Mouse (Mus musculus) stomach, embryonic 15.5 days (tissue): ENCODE results near the gene Ankrd13a. TPM values are rescaled to one million over a fixed set of nuclear protein-coding genes. Genes with fewer than 3 reads are reported as not detected.
A peak's percentile ranks its signal among the peaks of the same experiment; 100 is the strongest.

Experiments used
- ATAC-seq: fragments of 200-750 bp; cut with Nextera tagmentation; 2 replicates; pipeline ENCODE4 v1.8.0; 2017; ENCODE audit warnings: low read depth, moderate number of reproducible peaks, moderate TSS enrichment; ENCODE audit not compliant: insufficient read depth, low FRiP score
- H3K27ac ChIP-seq: fragments of 300-500 bp; sonication (generic); 2 replicates; pipeline ENCODE4 v1.5.1; 2015; ENCODE audit warnings: mild to moderate bottlenecking, inconsistent platforms
- H3K27me3 ChIP-seq: fragments of 300-500 bp; sonication (generic); replicated peaks from 2 replicates; pipeline ENCODE4 v1.6.1; 2015; ENCODE audit warnings: inconsistent platforms
- H3K36me3 ChIP-seq: fragments of 300-500 bp; sonication (generic); 2 replicates; pipeline ENCODE4 v1.6.1; 2015; ENCODE audit warnings: inconsistent platforms
- H3K4me1 ChIP-seq: fragments of 300-500 bp; sonication (generic); 2 replicates; pipeline ENCODE4 v1.6.1; 2015; ENCODE audit warnings: inconsistent platforms
- H3K4me2 ChIP-seq: fragments of 300-500 bp; sonication (generic); 2 replicates; pipeline ENCODE4 v1.6.1; 2015; ENCODE audit warnings: mild to moderate bottlenecking, inconsistent platforms
- H3K4me3 ChIP-seq: fragments of 300-500 bp; sonication (generic); replicated peaks from 2 replicates; pipeline ENCODE4 v1.5.1; 2015; ENCODE audit warnings: inconsistent platforms
- H3K9ac ChIP-seq: fragments of 300-500 bp; sonication (generic); 2 replicates; pipeline ENCODE4 v1.6.1; 2015; ENCODE audit warnings: inconsistent platforms
- H3K9me3 ChIP-seq: fragments of 300-500 bp; sonication (generic); 2 replicates; pipeline ENCODE4 v1.6.1; 2016; ENCODE audit warnings: inconsistent platforms
- WGBS: fragments of 180-500 bp; shearing (Covaris S2); methylation state at CpG from one replicate; pipeline ENCODE4 v1.1.7; 2015; 5-methylcytosine and 5-hydroxymethylcytosine counted together
- polyA plus RNA-seq: library from polyadenylated mRNA; unstranded; fragments of >200 nt; fragmentation: Nextera tagmentation; extraction: Ambion mirVana; gene quantifications from 2 replicates; pipeline ENCODE4 v1.2.1, GENCODE M21; 2015

Gene Ankrd13a
- polyA plus RNA-seq, 1 experiment from 2014 or later, result 49.0 TPM

DNA sequence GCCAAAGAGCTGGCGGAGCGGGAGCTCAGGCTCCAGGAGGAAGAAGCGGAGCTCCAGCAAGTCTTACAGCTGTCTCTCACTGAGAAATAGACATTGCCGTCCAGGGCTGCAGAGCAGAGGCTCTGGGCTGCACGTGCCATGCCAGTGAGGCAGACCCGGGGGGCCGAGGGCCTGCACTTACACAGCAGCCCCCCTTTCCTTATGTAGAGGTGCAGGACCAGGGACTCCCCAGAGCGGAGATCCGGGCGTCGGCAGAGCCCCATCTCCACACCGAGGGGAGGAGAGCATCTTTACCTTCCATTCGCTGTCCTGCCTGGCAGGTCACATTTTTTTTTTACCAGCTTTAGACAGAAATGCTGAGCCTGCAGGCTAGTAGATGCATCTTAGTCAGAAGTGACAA, 29.9 kb downstream of the Ankrd13a start:
- Histone ChIP-seq H3K27me3 (no peaks in the 10 kb centered on the region), H3K4me1 (0 out of 2 replicates have a peak, but pooled peaks cover 3% of the 10 kb centered on the region), H3K9ac (no peak overlapping the region), H3K4me3 (no peak overlapping the region), H3K36me3 (peaks cover 47% of the 10 kb centered on the region), H3K9me3 (no peaks in the 10 kb centered on the region), H3K4me2 (no peak overlapping the region), H3K27ac (no peak overlapping the region)
- ATAC-seq, result no peak
- 87% methylated on average over 13 of the region's 13 CpGs for WGBS

- 55% methylated on average over 3 of the region's 3 CpGs for WGBS
- no peak for ATAC-seq
- no peak overlapping the region for H3K27ac ChIP-seq
- H3K4me1 ChIP-seq, result 0 out of 2 replicates have a peak, but pooled peaks cover 3% of the 10 kb centered on the region
- H3K9ac ChIP-seq, result no peak overlapping the region
- no peak overlapping the region for H3K4me2 ChIP-seq
- H3K9me3 ChIP-seq, result no peaks in the 10 kb centered on the region
- peaks cover 42% of the 10 kb centered on the region for H3K36me3 ChIP-seq
- no peaks in the 10 kb centered on the region for H3K27me3 ChIP-seq
- H3K4me3 ChIP-seq, result no peak overlapping the region
These were observed 30.5 kb downstream of the Ankrd13a start for GRCm38 (mm10) chr5:114804958-114805357.

- no peak for ATAC-seq
- Histone ChIP-seq H3K9me3 (no peaks in the 10 kb centered on the region), H3K4me1 (0 out of 2 replicates have a peak, but pooled peaks cover 3% of the 10 kb centered on the region), H3K36me3 (peaks cover 42% of the 10 kb centered on the region), H3K27ac (peak overlapping the region; percentile 37; the same call in 1 of the 2 replicates), H3K4me3 (no peak overlapping the region), H3K27me3 (no peaks in the 10 kb centered on the region), H3K9ac (no peak overlapping the region), H3K4me2 (no peak overlapping the region)
- 70% methylated on average over 15 of the region's 15 CpGs for WGBS
These were observed 31.2 kb downstream of the Ankrd13a start for GRCm38 (mm10) chr5:114805436-114806350.

DNA sequence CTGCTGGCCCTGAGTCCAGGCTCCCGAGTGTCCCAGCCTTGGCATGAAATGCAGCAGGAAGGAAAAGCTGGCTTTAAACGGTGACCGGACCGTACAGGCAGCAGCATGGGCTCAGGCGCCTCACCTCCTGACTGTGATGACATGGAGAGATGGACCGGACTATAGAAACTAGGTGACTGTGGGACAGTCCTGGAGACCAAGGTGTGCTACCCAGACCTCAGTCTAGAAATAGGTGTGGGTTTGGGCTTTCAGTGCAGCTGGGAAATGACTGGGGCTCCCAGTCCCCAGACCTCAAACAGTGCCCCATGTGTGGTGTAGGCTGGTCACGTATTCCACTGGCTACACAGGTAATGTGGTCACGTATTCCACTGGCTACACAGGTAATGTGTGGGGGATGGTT, 32.2 kb downstream of the Ankrd13a start:
- Histone ChIP-seq H3K9ac (no peak overlapping the region), H3K36me3 (peaks cover 42% of the 10 kb centered on the region), H3K27ac (peak overlapping the region; percentile 21; the same call in 1 of the 2 replicates), H3K9me3 (no peaks in the 10 kb centered on the region), H3K4me3 (no peak overlapping the region), H3K4me2 (no peak overlapping the region), H3K27me3 (no peaks in the 10 kb centered on the region), H3K4me1 (0 out of 2 replicates have a peak, but pooled peaks cover 3% of the 10 kb centered on the region)
- WGBS, result 77% methylated on average over 8 of the region's 8 CpGs
- no peak for ATAC-seq

GRCm38 (mm10) chr5:114807063-114807462, 32.6 kb downstream of the Ankrd13a start:
- Histone ChIP-seq H3K27ac (peak overlapping the region; percentile 21; the same call in 1 of the 2 replicates), H3K27me3 (no peaks in the 10 kb centered on the region), H3K4me2 (no peak overlapping the region), H3K9me3 (no peaks in the 10 kb centered on the region), H3K4me1 (0 out of 2 replicates have a peak, but pooled peaks cover 3% of the 10 kb centered on the region), H3K36me3 (peaks cover 40% of the 10 kb centered on the region), H3K4me3 (no peak overlapping the region), H3K9ac (no peak overlapping the region)
- ATAC-seq, result no peak
- 51% methylated on average over 9 of the region's 9 CpGs for WGBS

GRCm38 (mm10) chr5:114807468-114807867, 33.0 kb downstream of the Ankrd13a start:
- 38% methylated on average over 8 of the region's 8 CpGs for WGBS
- no peak for ATAC-seq
- peak overlapping the region; percentile 21; the same call in 1 of the 2 replicates for H3K27ac ChIP-seq

DNA sequence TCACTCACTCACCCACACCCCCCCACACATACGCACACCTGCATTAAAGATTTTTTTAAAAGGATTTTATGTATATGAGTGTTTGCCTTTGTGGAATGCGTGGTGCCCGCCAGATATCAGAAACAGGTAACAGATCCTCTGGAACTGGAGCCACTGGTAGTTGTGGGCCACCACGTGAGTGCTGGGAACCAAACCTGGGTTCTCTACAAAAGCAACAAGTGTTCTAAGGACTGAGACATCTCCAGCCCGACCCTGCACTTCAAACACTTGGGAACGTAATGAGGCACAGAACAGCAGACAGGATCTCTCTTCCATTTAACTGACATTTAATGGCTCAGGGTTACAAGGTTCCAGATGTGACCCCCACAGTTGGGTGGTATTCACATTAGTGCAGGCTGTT, 33.4 kb downstream of the Ankrd13a start:
- Histone ChIP-seq H3K4me1 (0 out of 2 replicates have a peak, but pooled peaks cover 3% of the 10 kb centered on the region), H3K4me2 (no peak overlapping the region), H3K9me3 (no peaks in the 10 kb centered on the region), H3K36me3 (peaks cover 35% of the 10 kb centered on the region), H3K9ac (no peak overlapping the region), H3K27ac (no peak overlapping the region), H3K27me3 (no peaks in the 10 kb centered on the region), H3K4me3 (no peak overlapping the region)
- ATAC-seq, result no peak
- WGBS, result 64% methylated on average over 6 of the region's 6 CpGs

More at GRCm38 (mm10) chr5:114807468-114807867, 33.0 kb downstream of the Ankrd13a start:
- H3K27me3 ChIP-seq, result no peaks in the 10 kb centered on the region
- no peaks in the 10 kb centered on the region for H3K9me3 ChIP-seq
- peaks cover 38% of the 10 kb centered on the region for H3K36me3 ChIP-seq
- no peak overlapping the region for H3K4me2 ChIP-seq
- H3K4me3 ChIP-seq, result no peak overlapping the region
- 0 out of 2 replicates have a peak, but pooled peaks cover 3% of the 10 kb centered on the region for H3K4me1 ChIP-seq
- no peak overlapping the region for H3K9ac ChIP-seq

DNA sequence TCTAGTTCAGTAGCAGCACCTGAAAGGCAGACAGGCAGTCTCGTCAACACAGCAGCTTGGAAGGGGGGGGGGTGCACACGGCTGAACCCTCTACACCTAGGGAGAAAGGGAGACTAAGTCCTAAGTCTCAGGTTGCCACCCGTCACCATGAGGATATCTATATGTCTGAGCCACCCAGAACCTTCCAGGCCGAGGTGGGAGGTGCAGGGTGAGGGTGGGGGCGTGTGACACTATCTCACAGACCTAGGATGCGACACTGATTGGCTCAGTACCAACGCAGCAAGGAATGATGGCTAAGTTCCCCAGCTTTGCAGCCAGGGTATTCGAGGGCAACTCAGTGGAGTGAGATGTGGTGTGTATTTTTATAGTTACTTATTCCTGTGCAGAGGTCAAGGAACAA, 33.9 kb downstream of the Ankrd13a start:
- no peak overlapping the region for H3K4me2 ChIP-seq
- no peak overlapping the region for H3K4me3 ChIP-seq
- H3K4me1 ChIP-seq, result 0 out of 2 replicates have a peak, but pooled peaks cover 3% of the 10 kb centered on the region
- H3K9me3 ChIP-seq, result no peaks in the 10 kb centered on the region
- peaks cover 30% of the 10 kb centered on the region; the same call in 1 of the 2 replicates for H3K36me3 ChIP-seq
- 82% methylated on average over 8 of the region's 8 CpGs for WGBS
- 0 out of 2 replicates have a peak, but pooled peaks have one; percentile 19 for ATAC-seq
- H3K27ac ChIP-seq, result no peak overlapping the region
- H3K27me3 ChIP-seq, result no peaks in the 10 kb centered on the region
- H3K9ac ChIP-seq, result no peak overlapping the region

DNA sequence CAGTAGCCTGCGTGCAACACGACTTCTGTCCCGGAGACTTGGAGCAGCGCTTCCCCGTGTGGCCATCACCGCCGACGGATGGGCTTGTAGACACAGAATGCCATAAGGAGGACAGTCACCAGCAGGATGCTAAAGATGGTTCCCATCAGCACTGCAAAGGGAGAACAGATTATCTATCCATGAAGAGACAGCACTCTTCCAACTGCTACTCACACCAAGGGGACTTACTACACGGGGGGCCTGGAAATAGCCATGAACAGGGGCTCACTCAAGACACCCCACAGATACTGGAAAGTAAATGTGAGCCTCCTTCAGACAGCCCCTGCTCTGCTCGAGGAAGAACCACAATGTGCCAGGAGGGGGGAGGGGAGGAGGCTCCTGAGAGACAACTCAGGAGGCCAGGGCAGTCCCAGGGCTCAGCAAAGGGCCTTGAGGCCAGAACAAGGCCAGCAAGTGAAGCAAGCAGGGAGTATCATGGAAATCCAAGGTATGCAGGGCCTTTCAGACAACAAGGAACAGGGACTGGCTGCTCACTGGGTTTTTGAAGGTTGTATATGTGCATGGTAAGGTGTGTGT, 34.8 kb downstream of the Ankrd13a start:
- H3K27ac ChIP-seq, result no peak overlapping the region
- 0 out of 2 replicates have a peak, but pooled peaks cover 3% of the 10 kb centered on the region for H3K4me1 ChIP-seq
- H3K9me3 ChIP-seq, result no peaks in the 10 kb centered on the region
- H3K27me3 ChIP-seq, result no peaks in the 10 kb centered on the region
- 83% methylated on average over 10 of the region's 10 CpGs for WGBS
- no peak for ATAC-seq
- H3K4me2 ChIP-seq, result no peak overlapping the region
- H3K9ac ChIP-seq, result no peak overlapping the region
- H3K36me3 ChIP-seq, result peaks cover 21% of the 10 kb centered on the region; the same call in 1 of the 2 replicates
- H3K4me3 ChIP-seq, result no peak overlapping the region

DNA sequence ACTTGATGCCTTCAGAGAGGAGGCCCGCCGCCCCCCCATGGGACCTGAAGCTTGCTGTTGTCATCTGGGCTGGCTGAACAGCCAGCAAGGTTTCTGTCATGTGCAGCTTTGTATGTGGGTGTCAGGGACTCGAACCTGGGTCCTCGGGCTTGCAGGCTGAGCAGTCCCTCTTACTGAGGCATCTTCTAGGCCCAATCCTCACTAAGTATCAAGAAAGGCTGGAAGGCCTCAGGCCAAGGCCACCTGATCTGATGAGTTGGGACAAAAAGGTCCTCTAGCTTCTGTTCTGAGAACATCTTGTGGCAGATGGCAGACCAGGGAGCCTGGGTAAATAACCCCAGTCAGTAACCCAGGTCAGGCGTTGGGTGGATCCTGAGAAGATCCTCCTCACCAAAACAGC, 35.3 kb downstream of the Ankrd13a start:
- no peaks in the 10 kb centered on the region for H3K9me3 ChIP-seq
- no peak overlapping the region for H3K27ac ChIP-seq
- H3K4me2 ChIP-seq, result no peak overlapping the region
- H3K4me1 ChIP-seq, result 0 out of 2 replicates have a peak, but pooled peaks cover 3% of the 10 kb centered on the region
- H3K4me3 ChIP-seq, result no peak overlapping the region
- H3K9ac ChIP-seq, result no peak overlapping the region
- 0 out of 2 replicates have a peak, but pooled peaks cover 16% of the 10 kb centered on the region for H3K36me3 ChIP-seq
- H3K27me3 ChIP-seq, result no peaks in the 10 kb centered on the region
- WGBS, result 88% methylated on average over 5 of the region's 5 CpGs
- no peak for ATAC-seq

- no peaks in the 10 kb centered on the region for H3K9me3 ChIP-seq
- H3K4me1 ChIP-seq, result no peaks in the 10 kb centered on the region
- H3K4me3 ChIP-seq, result peak overlapping the region; percentile 99
- H3K36me3 ChIP-seq, result 0 out of 2 replicates have a peak, but pooled peaks cover 5% of the 10 kb centered on the region
- WGBS, result under 1% methylated on average over 50 of the region's 50 CpGs
- H3K27ac ChIP-seq, result peak overlapping the region; percentile 83
- peak overlapping the region; percentile 70 for H3K4me2 ChIP-seq
- peak overlapping the region; percentile 62; the same call in 1 of the 2 replicates for H3K9ac ChIP-seq
- ATAC-seq, result peak; percentile 93
- no peaks in the 10 kb centered on the region for H3K27me3 ChIP-seq
These were observed 39.2 kb downstream of the Ankrd13a start for GRCm38 (mm10) chr5:114813525-114814181.
